Mouse (Mus musculus) lung, embryonic 14.5 days (tissue): ENCODE results near the gene Rilp. TPM values are rescaled to one million over a fixed set of nuclear protein-coding genes. Genes with fewer than 3 reads are reported as not detected.
A peak's percentile ranks its signal among the peaks of the same experiment; 100 is the strongest.

Source experiments
- ATAC-seq: fragments of 200-750 bp; cut with Nextera tagmentation; 2 replicates; pipeline ENCODE4 v1.8.0; 2017; ENCODE audit warnings: mild to moderate bottlenecking, moderate TSS enrichment, moderate library complexity; ENCODE audit not compliant: insufficient read depth
- DNase-seq: peaks from one replicate; pipeline ENCODE4 v3.0.0-alpha.2; 2015
- H3K27ac ChIP-seq: fragments of 300-500 bp; sonication (generic); 2 replicates; pipeline ENCODE4 v1.5.1; 2014; ENCODE audit warnings: low read depth, mild to moderate bottlenecking, moderate library complexity
- H3K27me3 ChIP-seq: fragments of 300-500 bp; sonication (generic); 2 replicates; pipeline ENCODE4 v1.6.1; 2014; ENCODE audit warnings: low read length, control low read depth; ENCODE audit not compliant: insufficient read depth
- H3K36me3 ChIP-seq: fragments of 300-500 bp; sonication (generic); 2 replicates; pipeline ENCODE4 v1.6.1; 2014; ENCODE audit warnings: control low read depth; ENCODE audit not compliant: insufficient read depth
- H3K4me1 ChIP-seq: fragments of 300-500 bp; sonication (generic); 2 replicates; pipeline ENCODE4 v1.6.1; 2014; ENCODE audit warnings: antibody characterized with exemption, control low read depth; ENCODE audit not compliant: insufficient read depth
- H3K4me2 ChIP-seq: fragments of 300-500 bp; sonication (generic); 2 replicates; pipeline ENCODE4 v1.6.1; 2014; ENCODE audit warnings: mild to moderate bottlenecking
- H3K4me3 ChIP-seq: fragments of 300-500 bp; sonication (generic); 2 replicates; pipeline ENCODE4 v1.5.1; 2014; ENCODE audit warnings: low read depth, low read length
- H3K9ac ChIP-seq: fragments of 300-500 bp; sonication (generic); 2 replicates; pipeline ENCODE4 v1.6.1; 2014
- H3K9me3 ChIP-seq: fragments of 300-500 bp; sonication (generic); 2 replicates; pipeline ENCODE4 v1.6.1; 2016; ENCODE audit warnings: low read depth, low read length, control low read depth
- CTCF ChIP-seq: IDR thresholded peaks from 2 replicates; pipeline ENCODE4 v1.5.1; 2016; ENCODE audit warnings: antibody characterized with exemption, low read depth
- WGBS: fragments of 180-500 bp; shearing (Covaris S2); extraction: QIAGEN DNeasy Blood & Tissue Kit; methylation state at CpG from one replicate; pipeline ENCODE4 v1.1.7; 2014; 5-methylcytosine and 5-hydroxymethylcytosine counted together
- polyA plus RNA-seq: library from polyadenylated mRNA; unstranded; fragments of >200 nt; fragmentation: Nextera tagmentation; extraction: Ambion mirVana; gene quantifications from 2 replicates; pipeline ENCODE4 v1.2.1, GENCODE M21; 2014

The Rilp gene
- polyA plus RNA-seq, 1 experiment from 2014 or later = 0.58 TPM

DNA sequence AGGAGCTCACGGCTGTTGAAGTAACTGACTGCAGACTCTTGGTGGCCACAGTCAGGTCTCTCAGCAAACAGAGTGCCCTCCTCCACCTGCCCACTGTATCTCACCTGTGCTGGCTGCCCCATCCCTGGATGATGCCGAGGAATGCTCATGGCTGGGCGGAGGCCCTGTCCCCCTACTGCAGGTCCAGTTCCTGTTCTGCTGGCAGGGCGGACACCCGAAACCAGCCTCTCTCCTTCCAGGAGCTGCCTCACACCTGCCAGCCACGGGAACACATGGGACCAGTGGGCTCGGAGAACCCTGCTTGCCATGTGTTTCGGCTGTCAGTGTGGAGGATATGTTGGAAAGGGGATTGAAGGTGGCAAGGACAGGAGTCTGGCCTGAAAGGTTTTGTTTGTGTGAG lies 30.3 kb downstream of the Rilp start:
- DNase-seq = no peak
- 73% methylated on average over 8 of the region's 8 CpGs for WGBS
- no peaks in the 10 kb centered on the region for H3K27me3 ChIP-seq

GRCm38 (mm10) chr11:75540710-75541581 lies 31.1 kb downstream of the Rilp start:
- Histone ChIP-seq H3K27ac (peak overlapping the region; percentile 58), H3K27me3 (no peaks in the 10 kb centered on the region)

More for the DNA sequence above, 30.3 kb downstream of the Rilp start:
- H3K4me2 ChIP-seq = no peak overlapping the region
- no peaks in the 10 kb centered on the region for H3K36me3 ChIP-seq
- no peak overlapping the region for H3K4me3 ChIP-seq
- H3K4me1 ChIP-seq = 0 out of 2 replicates have a peak, but pooled peaks cover under 1% of the 10 kb centered on the region
- no peaks in the 10 kb centered on the region for H3K9me3 ChIP-seq
- H3K27ac ChIP-seq = no peak overlapping the region
- no peak overlapping the region for H3K9ac ChIP-seq
- TF ChIP-seq CTCF = no peak
- ATAC-seq = no peak

GRCm38 (mm10) chr11:75544713-75545112 lies 34.8 kb downstream of the Rilp start:
- Histone ChIP-seq H3K27ac (no peak overlapping the region), H3K9ac (no peak overlapping the region), H3K4me2 (no peak overlapping the region), H3K4me3 (no peak overlapping the region), H3K9me3 (no peaks in the 10 kb centered on the region), H3K4me1 (0 out of 2 replicates have a peak, but pooled peaks cover 3% of the 10 kb centered on the region), H3K36me3 (no peaks in the 10 kb centered on the region), H3K27me3 (no peaks in the 10 kb centered on the region)
- no peak for DNase-seq
- no peak for TF ChIP-seq CTCF
- 83% methylated on average over 9 of the region's 9 CpGs for WGBS
- no peak for ATAC-seq

More at GRCm38 (mm10) chr11:75540710-75541581, 31.1 kb downstream of the Rilp start:
- H3K4me1 ChIP-seq = no peaks in the 10 kb centered on the region
- no peak overlapping the region for H3K4me2 ChIP-seq
- no peaks in the 10 kb centered on the region for H3K9me3 ChIP-seq
- ATAC-seq (no peak), DNase-seq (peak; percentile 33)
- no peaks in the 10 kb centered on the region for H3K36me3 ChIP-seq
- no peak for TF ChIP-seq CTCF
- 63% methylated on average over 19 of the region's 19 CpGs for WGBS
- H3K9ac ChIP-seq = no peak overlapping the region
- no peak overlapping the region for H3K4me3 ChIP-seq

- no peak for ATAC-seq
- 67% methylated on average over 4 of the region's 4 CpGs for WGBS
- no peak for TF ChIP-seq CTCF
- no peak overlapping the region for H3K4me3 ChIP-seq
- H3K36me3 ChIP-seq = no peaks in the 10 kb centered on the region
- no peak overlapping the region for H3K9ac ChIP-seq
- no peaks in the 10 kb centered on the region for H3K27me3 ChIP-seq
- H3K4me2 ChIP-seq = no peak overlapping the region
- DNase-seq = no peak
- no peaks in the 10 kb centered on the region for H3K9me3 ChIP-seq
- no peak overlapping the region for H3K27ac ChIP-seq
- H3K4me1 ChIP-seq = peaks cover 11% of the 10 kb centered on the region; the same call in 1 of the 2 replicates
Measured at GRCm38 (mm10) chr11:75546057-75546456, 36.2 kb downstream of the Rilp start.

DNA sequence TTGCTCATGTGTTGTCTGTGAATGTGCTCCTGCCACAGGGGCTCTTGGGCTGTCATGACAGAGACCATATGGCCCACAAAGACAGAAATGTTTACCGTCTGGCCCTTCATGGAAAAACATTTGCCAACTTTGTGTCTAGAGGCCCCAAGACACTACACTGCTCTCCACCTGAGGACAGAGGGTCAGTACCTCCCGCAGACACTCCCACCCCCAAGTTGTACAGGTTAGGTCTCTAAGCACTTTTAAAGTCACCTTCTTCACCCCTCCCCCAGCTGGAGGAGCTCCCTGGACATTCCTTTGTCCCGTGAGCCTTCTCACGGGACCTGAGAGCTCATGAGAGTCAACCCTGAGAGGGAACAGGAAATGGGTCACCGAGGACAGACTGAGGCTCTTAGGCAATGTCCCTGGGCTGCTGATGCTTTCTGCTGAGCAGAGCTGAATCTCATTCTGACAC lies 39.8 kb downstream of the Rilp start:
- H3K9ac ChIP-seq = peak overlapping the region; percentile 26; the same call in 1 of the 2 replicates

DNA sequence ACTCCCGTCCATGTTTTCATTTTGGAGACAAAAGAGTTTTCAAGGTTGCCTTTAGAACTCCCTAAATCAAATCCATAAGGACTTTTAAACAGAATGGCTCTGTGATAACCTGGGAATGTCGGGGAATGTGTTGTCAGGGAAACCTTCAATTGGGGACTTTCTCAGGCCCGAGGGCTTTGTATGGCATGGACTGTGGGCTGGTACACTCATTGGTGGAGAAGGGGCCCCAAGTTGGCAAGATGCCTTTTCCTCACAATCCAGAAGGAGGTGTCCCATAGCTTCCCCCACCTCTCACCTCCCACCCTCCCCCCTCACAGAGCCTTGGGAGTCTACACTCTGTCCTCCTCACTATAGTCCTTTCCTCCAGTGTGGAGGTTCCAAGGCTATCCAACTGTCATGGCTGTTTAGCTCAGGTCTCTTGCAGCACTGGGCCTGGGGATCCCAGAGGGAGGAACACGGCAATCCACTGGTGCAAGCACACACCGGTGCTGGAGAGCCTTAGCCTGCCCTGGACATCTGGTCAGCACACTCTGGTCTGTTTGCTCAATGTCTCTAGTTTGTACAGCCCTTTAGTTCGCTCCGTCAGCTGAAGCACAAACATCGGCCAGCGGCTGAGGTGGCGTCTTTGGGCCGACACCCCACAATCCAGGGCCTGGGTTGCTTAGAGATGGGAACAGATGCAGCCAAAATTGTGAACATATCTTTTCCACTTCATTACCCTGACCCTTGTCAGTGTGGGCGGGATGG lies 40.5 kb downstream of the Rilp start:
- no peaks in the 10 kb centered on the region for H3K27me3 ChIP-seq
- DNase-seq (no peak), ATAC-seq (peak; percentile 55)
- H3K4me3 ChIP-seq = no peak overlapping the region
- WGBS = 41% methylated on average over 12 of the region's 12 CpGs
- no peaks in the 10 kb centered on the region for H3K9me3 ChIP-seq
- H3K36me3 ChIP-seq = no peaks in the 10 kb centered on the region
- no peak for TF ChIP-seq CTCF
- peaks cover 21% of the 10 kb centered on the region; the same call in 1 of the 2 replicates for H3K4me1 ChIP-seq
- no peak overlapping the region for H3K9ac ChIP-seq
- no peak overlapping the region for H3K4me2 ChIP-seq
- peak overlapping the region; percentile 50; the same call in 1 of the 2 replicates for H3K27ac ChIP-seq

More for the DNA sequence above, 39.8 kb downstream of the Rilp start:
- no peaks in the 10 kb centered on the region for H3K36me3 ChIP-seq
- H3K4me3 ChIP-seq = no peak overlapping the region
- no peaks in the 10 kb centered on the region for H3K9me3 ChIP-seq
- H3K27ac ChIP-seq = peak overlapping the region; percentile 50; the same call in 1 of the 2 replicates
- ATAC-seq = peak; percentile 41; the same call in 1 of the 2 replicates
- no peaks in the 10 kb centered on the region for H3K27me3 ChIP-seq
- 17% methylated on average over 5 of the region's 5 CpGs for WGBS
- TF ChIP-seq CTCF = no peak
- H3K4me1 ChIP-seq = peaks cover 21% of the 10 kb centered on the region; the same call in 1 of the 2 replicates
- peak; percentile 48 for DNase-seq
- no peak overlapping the region for H3K4me2 ChIP-seq
